Mouse (Mus musculus): Measurements from ENCODE around the gene Vmac. TPM values are rescaled to one million over a fixed set of nuclear protein-coding genes. Genes with fewer than 3 reads are reported as not detected.

Gene Vmac
- polyA plus RNA-seq, 1 experiment from 2014 or later = 17.5 TPM

DNA sequence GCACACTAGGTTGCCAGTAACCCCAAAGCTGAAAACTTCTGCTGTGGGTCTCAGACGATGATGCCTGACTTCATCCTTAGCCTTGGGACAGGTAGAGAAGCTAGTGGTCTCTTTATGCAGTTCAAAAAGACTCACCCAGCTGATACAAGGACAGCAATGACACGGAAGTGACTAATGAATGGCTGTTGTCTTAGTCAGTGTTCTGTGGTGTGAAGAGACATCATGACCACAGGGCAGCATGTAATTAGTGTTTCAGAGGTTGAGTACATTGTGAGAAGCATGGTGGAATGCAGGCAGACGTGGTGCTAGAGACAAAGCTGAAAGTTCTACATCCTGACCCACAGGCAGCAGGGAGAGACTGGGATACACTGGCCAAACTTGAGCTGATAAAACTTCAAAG lies 50.2 kb downstream of the Vmac start:
- TF ChIP-seq EP300 (IDR thresholded peaks at IDR 0.05) = no peak
- no peak for TF ChIP-seq CTCF (IDR thresholded peaks at IDR 0.05)
- no peaks in the 10 kb centered on the region for H3K36me3 ChIP-seq (ENCODE audit: insufficient read depth, low read length)
- no peak for DNase-seq (ENCODE audit: low spot score)
- H3K27me3 ChIP-seq (replicated peaks; ENCODE audit: insufficient read depth, low read length) = no peaks in the 10 kb centered on the region
- no peak overlapping the region for H3K9ac ChIP-seq (replicated peaks; ENCODE audit: low read depth)
- no peak overlapping the region for H3K4me2 ChIP-seq (replicated peaks; ENCODE audit: low read depth, low read length)
- H3K4me1 ChIP-seq (ENCODE audit: insufficient read depth, low read depth, low read length) = peaks cover 5% of the 10 kb centered on the region
- no peaks in the 10 kb centered on the region for H3K9me3 ChIP-seq (ENCODE audit: low read length)
- no peak for ATAC-seq
- no peak overlapping the region for H3K4me3 ChIP-seq (ENCODE audit: low read depth, low read length)
- 58% methylated on average over 3 of the region's 3 CpGs for WGBS
- no peak overlapping the region for H3K27ac ChIP-seq (ENCODE audit: low read length)

GRCm38 (mm10) chr17:56666384-56666783 lies 51.4 kb downstream of the Vmac start:
- Histone ChIP-seq H3K9ac (replicated peaks; ENCODE audit: low read depth) (no peak overlapping the region), H3K36me3 (ENCODE audit: insufficient read depth, low read length) (no peaks in the 10 kb centered on the region), H3K9me3 (ENCODE audit: low read length) (no peaks in the 10 kb centered on the region), H3K4me2 (replicated peaks; ENCODE audit: low read depth, low read length) (no peak overlapping the region), H3K4me3 (ENCODE audit: low read depth, low read length) (no peak overlapping the region), H3K27ac (ENCODE audit: low read length) (no peak overlapping the region), H3K4me1 (ENCODE audit: insufficient read depth, low read depth, low read length) (peaks cover 3% of the 10 kb centered on the region), H3K27me3 (replicated peaks; ENCODE audit: insufficient read depth, low read length) (no peaks in the 10 kb centered on the region)
- DNase-seq (ENCODE audit: low spot score) (no peak), ATAC-seq (no peak)
- 93% methylated on average over 4 of the region's 4 CpGs for WGBS
- TF ChIP-seq EP300 (IDR thresholded peaks at IDR 0.05) (no peak), CTCF (IDR thresholded peaks at IDR 0.05) (no peak)

GRCm38 (mm10) chr17:56664333-56664732 lies 53.5 kb downstream of the Vmac start:
- 7% methylated on average over 10 of the region's 10 CpGs for WGBS
- TF ChIP-seq EP300 (IDR thresholded peaks at IDR 0.05) (no peak), CTCF (IDR thresholded peaks at IDR 0.05) (no peak)
- H3K27me3 ChIP-seq (replicated peaks; ENCODE audit: insufficient read depth, low read length) = no peaks in the 10 kb centered on the region
- H3K9me3 ChIP-seq (ENCODE audit: low read length) = no peaks in the 10 kb centered on the region
- ATAC-seq = peak; percentile 60
- no peak overlapping the region for H3K27ac ChIP-seq (ENCODE audit: low read length)
- DNase-seq (ENCODE audit: low spot score) = peak; percentile 60
- H3K9ac ChIP-seq (replicated peaks; ENCODE audit: low read depth) = no peak overlapping the region
- H3K4me2 ChIP-seq (replicated peaks; ENCODE audit: low read depth, low read length) = peak overlapping the region; percentile 25
- peaks cover 3% of the 10 kb centered on the region for H3K4me1 ChIP-seq (ENCODE audit: insufficient read depth, low read depth, low read length)
- no peaks in the 10 kb centered on the region for H3K36me3 ChIP-seq (ENCODE audit: insufficient read depth, low read length)
- H3K4me3 ChIP-seq (ENCODE audit: low read depth, low read length) = no peak overlapping the region

Other genes with a start within 250 kb of the Vmac start
- gene Ptprs, start 241.5 kb downstream of the Vmac start, polyA plus RNA-seq (2015; fragmentation: Nextera tagmentation; extraction: Ambion mirVana) = 25.6 and 29.6 TPM in 2 replicates
- gene Znrf4, start 205.6 kb downstream of the Vmac start, polyA plus RNA-seq (2015; fragmentation: Nextera tagmentation; extraction: Ambion mirVana) = not detected in 2 replicates
- gene Gm20219, start 163.6 kb downstream of the Vmac start, polyA plus RNA-seq (2015; fragmentation: Nextera tagmentation; extraction: Ambion mirVana) = 3.5 and 3.8 TPM in 2 replicates
- 36.8 and 39.8 TPM in 2 replicates for gene Safb2, start 133.4 kb downstream of the Vmac start, polyA plus RNA-seq (2015; fragmentation: Nextera tagmentation; extraction: Ambion mirVana)
- 43.4 and 47.1 TPM in 2 replicates for gene Safb, start 133.2 kb downstream of the Vmac start, polyA plus RNA-seq (2015; fragmentation: Nextera tagmentation; extraction: Ambion mirVana)
- gene 2410015M20Rik, start 108.3 kb downstream of the Vmac start, polyA plus RNA-seq (2015; fragmentation: Nextera tagmentation; extraction: Ambion mirVana) = 201 and 230 TPM in 2 replicates
- gene Rpl36, start 104.6 kb downstream of the Vmac start, polyA plus RNA-seq (2015; fragmentation: Nextera tagmentation; extraction: Ambion mirVana) = 1,643 and 1,764 TPM in 2 replicates
- gene Lonp1, start 91.1 kb downstream of the Vmac start, polyA plus RNA-seq (2015; fragmentation: Nextera tagmentation; extraction: Ambion mirVana) = 23.4 and 24.2 TPM in 2 replicates
- 0.12 and 0.32 TPM in 2 replicates for gene Catsperd, start 89.9 kb downstream of the Vmac start, polyA plus RNA-seq (2015; fragmentation: Nextera tagmentation; extraction: Ambion mirVana)
- gene Ranbp3, start 44.7 kb downstream of the Vmac start, polyA plus RNA-seq (2015; fragmentation: Nextera tagmentation; extraction: Ambion mirVana) = 42.6 and 44.8 TPM in 2 replicates
- gene Ndufa11, start 255 bp downstream of the Vmac start, polyA plus RNA-seq (2015; fragmentation: Nextera tagmentation; extraction: Ambion mirVana) = 380 and 426 TPM in 2 replicates
- gene Nrtn, start 39.5 kb upstream of the Vmac start, polyA plus RNA-seq (2015; fragmentation: Nextera tagmentation; extraction: Ambion mirVana) = 10.5 and 10.7 TPM in 2 replicates
- gene Dus3l, start 46.7 kb upstream of the Vmac start, polyA plus RNA-seq (2015; fragmentation: Nextera tagmentation; extraction: Ambion mirVana) = 26.3 and 29.7 TPM in 2 replicates
- gene Prr22, start 52.2 kb upstream of the Vmac start, polyA plus RNA-seq (2015; fragmentation: Nextera tagmentation; extraction: Ambion mirVana) = 0.23 and 0.33 TPM in 2 replicates
- 5.9 and 6.6 TPM in 2 replicates for gene Rfx2, start 113.0 kb upstream of the Vmac start, polyA plus RNA-seq (2015; fragmentation: Nextera tagmentation; extraction: Ambion mirVana)
- not detected in 2 replicates for gene Acsbg2, start 156.4 kb upstream of the Vmac start, polyA plus RNA-seq (2015; fragmentation: Nextera tagmentation; extraction: Ambion mirVana)
- 0.15 and 0.23 TPM in 2 replicates for gene 1700061G19Rik, start 157.5 kb upstream of the Vmac start, polyA plus RNA-seq (2015; fragmentation: Nextera tagmentation; extraction: Ambion mirVana)
- 17.7 TPM in 2 replicates for gene Mllt1, start 217.4 kb upstream of the Vmac start, polyA plus RNA-seq (2015; fragmentation: Nextera tagmentation; extraction: Ambion mirVana)

Data from lung, postnatal 0 days (tissue).